Mouse (Mus musculus): Measurements from ENCODE around the gene Cmtm2a.
"Not testable (repeated sequence)": the region's sequence is repeated elsewhere in the genome, so short reads cannot be mapped to it uniquely, and the experiment has no call there.

Gene Cmtm2a

DNA sequence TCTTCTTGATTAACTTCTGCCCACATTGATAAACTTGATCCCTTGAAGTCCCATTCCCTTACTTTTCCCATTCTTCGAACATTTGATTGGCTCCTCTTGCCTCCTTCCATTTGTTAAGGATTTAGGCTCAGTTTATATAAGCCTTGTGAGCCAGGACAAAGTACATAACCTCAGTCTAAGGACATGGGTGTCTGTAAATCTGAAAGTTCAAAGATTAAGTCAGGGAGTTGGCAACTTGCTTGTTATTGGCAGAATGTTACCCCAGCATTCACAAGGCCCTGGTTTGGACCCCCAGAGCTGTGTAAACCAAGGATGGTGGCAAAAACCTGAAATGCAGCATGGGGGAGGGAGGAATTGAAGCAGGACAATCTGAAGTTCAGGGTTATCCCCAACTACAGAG, 1.4 kb upstream of the Cmtm2a start:
- no peak for DNase-seq

DNA sequence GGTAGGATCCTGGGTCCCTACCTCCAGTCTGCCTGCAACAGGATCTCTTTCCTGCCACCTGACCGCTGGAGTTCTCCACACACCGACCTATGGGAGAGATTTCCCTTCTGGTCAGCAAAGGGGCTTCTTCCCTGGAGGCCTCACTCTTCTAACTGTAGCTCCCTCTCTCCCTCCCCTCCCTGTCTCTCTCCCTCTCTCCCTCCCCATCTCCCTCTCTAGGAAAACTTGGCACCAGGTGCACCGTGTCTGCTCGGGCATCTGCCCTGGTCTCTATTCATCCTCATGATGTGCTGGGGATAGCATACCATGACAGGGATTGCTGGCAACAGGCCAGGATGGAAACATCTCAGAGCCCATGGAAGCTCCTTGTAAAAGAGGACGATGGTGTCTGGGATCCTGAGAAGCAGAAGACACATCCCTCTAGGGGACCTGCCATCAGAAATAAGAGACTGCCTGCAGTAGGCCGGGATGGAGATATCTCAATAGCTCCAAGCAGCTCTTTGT, 24.0 kb downstream of the Cmtm2a start:
- DNase-seq: no peak

DNA sequence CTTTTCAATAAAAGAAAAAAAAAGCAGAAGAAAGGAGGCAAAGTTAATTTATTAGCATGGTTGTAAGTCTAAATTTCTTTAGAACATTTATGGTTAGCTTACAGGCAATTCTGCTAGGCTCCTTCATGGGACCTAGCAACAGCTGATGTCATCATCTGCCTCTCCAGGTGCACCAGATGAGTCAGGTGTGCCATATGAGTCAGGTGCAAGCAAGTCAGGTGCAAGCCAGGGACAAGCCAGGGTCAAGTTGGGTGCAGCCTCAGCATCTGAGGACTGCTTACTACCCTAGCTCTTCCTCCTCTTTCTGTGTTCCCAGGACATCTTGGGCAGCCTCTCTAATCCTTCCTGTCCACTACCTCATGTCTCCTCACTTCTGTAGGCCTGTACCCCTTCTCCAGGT, 24.6 kb downstream of the Cmtm2a start:
- no peak for DNase-seq

GRCm38 (mm10) chr8:104264271-104264935, 28.6 kb downstream of the Cmtm2a start:
- not testable (repeated sequence) for DNase-seq

DNA sequence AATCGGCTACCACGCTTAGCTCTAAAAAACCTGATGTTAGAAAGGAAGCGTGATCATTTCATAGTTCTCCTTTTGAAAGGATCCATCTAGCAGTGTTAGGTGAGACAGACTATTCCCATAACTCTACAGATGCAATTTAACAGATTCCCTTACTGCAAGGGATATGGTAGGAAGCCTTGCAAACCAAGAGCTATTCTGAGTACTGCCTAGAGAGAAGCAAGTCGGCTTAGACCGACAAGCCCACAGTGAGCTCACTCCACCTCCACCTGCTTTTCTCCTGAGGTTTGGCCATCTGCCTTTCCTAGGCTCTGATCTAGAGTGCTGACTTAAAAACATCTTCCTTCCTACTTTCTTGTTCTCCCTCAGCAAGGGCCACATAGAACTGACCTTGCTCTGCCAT, 31.2 kb downstream of the Cmtm2a start:
- not testable (repeated sequence) for DNase-seq

DNA sequence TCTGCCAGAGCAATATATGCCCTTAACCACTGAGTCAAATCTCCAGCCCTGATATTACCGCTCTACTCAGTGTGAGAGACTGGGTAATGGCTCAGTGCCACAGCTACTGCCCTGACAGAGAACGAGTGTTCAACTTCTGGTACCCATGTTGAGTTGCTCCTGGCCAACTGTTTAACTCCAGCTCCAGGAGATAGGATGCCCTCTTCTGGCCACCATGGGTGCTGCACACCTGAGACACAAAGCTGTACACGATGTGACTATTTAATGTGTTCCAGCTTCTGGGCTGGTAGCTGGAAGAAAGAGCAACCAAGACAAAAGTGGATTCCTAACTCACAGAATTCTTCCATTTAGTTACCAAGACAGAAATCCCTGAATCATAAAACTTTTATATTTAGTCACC, 40.0 kb downstream of the Cmtm2a start:
- DNase-seq: peak in 1 of 2 experiments; percentile 57

DNA sequence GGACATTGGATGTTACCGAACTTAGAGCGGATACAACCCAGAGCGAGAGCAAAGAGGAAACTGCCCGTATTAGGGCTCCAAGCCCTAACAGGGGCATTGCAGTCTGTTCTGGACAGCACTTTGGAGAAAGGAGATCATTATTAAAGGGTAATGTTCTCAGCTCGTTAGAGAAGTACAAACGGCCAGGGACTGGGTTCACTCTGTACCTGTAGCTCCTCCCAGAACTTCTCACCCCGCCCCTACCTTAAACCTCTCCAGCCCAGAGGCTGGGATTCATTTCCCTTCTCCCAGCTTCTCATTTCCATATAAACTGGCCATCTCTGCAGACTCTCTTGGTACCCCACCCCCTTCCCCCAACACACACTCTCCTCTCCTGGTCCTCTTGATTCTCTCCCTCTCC, 41.5 kb downstream of the Cmtm2a start:
- no peak for DNase-seq

DNA sequence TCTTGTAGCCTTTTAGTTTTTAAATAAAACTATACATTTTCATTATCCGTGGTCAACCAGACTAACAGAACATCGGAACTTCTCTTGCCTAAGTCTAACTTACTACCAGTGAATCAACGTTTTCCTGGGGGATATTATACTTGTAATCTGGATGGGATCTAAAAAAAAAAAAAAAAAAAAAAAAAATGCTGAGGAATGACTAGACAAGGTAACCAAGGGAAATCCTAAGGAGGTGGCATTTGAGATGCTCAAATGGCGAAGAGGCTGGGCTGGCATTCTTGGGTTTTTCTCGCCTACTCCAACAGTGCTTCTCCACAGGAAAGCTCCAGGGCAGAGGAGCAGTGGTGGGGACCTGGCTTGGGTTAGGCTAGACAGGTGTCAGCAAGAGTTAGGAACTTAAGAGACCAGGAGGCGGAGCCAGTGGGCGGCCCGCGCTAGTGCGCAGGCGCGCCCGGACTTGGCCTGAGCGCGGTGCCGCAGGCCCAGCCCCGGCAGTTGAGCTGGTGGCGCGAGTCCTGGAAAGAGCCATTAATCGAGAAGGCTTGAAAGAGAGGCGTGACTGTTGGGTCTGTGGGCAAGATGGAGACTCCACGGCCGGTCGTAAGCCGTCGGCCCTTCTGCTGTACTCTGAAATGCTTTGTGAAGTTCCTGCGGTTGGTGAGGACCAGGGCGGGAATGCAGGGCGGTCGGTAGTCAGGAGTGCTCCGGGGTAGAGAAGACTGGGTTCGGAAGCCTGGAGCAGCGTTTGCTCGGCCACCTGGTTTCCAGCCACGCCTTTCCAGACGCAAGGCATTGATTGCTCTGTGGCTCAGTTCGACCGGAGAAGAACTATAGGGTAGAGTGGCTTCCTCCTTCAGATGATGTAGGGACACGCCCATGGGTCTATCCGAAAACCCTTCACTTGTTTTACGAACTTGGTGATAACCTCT, 42.3 kb downstream of the Cmtm2a start, which contains the start of gene Cklf:
Cklf (plus strand) TSS at position 423 of the 929 bp plus-strand sequence.
- peak; percentile 79 to 89 for DNase-seq

- no peak for DNase-seq
Observed at GRCm38 (mm10) chr8:104249442-104249996, 43.5 kb downstream of the Cmtm2a start.

DNA sequence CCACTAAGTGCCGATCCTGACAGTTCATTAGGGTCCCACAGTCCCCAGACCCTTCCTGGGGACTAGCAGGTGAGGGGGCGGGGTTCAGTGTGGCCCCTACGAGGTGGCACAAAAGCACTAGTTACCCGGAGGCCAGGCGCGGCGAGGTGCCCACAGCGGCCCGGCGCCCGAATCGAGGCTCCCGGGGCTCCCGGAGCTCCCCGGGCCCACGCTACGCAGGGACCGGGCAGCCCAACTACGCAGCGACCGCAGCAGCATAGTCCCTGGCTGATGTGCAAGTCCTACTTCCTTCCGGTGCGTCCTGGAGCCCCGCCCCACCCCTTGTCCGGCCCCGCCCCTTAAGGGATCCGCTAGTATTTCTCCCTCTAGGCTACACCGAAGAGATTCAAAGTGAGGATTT, 44.7 kb downstream of the Cmtm2a start, which contains the start of gene Tk2:
Tk2 (minus strand) TSS at position 283 of the 400 bp plus-strand sequence.
- peak; percentile 74 to 77 for DNase-seq

GRCm38 (mm10) chr8:104247908-104248275, 45.1 kb downstream of the Cmtm2a start:
- DNase-seq: peak in 1 of 2 experiments; percentile 35

DNA sequence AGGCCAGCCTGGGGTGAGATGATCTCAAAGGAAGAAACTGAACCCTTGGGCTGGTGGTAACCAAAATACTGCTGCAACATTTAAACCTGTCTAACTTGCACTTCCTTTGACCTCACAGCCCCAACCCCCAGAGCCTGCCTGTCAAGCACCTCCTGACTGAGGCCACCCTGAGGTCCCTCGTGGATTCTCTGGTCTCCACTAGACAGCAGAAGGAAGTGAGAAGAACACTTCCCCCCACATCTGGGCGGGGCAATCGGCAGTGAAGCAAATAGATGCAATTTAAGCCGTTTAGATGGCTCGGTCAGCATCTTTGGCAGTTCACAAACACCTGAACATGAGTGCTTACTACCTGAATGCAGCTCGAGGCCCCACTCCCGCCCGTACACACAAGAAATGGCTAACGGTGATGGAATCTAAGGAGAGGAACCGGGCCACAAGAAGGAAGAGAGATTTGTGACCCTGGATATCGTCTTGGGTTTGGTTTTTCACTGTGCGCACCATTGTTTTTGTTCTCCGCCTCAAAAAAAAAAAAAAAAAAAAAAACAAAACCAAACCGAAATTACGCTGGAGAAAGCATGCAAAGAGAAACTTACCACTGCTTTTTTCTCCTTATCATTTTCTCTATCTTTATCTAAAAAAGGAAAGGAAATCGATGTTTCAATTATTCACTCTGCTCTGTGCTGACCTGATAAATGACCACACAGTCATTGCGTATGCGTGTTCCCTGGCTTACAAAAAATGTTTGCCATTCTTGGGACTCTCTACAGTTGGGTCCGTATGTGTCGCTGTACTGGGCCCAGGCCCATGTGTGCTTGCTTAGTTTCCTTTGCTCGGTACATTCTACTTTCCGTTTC, 45.7 kb downstream of the Cmtm2a start:
- DNase-seq: peak; percentile 81 to 84

DNA sequence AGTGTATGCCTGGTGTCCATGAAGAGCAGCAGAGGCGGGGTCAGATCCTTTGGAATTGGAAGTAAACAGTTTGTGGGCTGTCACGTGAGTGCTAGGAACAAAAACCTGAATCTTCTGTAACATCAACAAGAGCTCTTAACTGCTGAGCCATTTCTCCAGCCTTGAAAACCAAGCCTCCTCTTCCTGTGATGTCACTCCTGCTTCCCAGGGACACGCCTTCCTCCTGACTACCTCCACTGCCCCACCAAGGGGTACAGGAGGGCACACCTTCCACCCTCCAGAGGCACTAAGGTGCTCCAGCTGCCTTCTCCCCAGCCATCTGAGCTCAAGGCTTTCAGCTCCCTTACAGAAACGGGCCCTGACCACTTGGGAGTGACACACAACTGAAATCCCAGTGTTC, 46.4 kb downstream of the Cmtm2a start:
- DNase-seq: no peak

DNA sequence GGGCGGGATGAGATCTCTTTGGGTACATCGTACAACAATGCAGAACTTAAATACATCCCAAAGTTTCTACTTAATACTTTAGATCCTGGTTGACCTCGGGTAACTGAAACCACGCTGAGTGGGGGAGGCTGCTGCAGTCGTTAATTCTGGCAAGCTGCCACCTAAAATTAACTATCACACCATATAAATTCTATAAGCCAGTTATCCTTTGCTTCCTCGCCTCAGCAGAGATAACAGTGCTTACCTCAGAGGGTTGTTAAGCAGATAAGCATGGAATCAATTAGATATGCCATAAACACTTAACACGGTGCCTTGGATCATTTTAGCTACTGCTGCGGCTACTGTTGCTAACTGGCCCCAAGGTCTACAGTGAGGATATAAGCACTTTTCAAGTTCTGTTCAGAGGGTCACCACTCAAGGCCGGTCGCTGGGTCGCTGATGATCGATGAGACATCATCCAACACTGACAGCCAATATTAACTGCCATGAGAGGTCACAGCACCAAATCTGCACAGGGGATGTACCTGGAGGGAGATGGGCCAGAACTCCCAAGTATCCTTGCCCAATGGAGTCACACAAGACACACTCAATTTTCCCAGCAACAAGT, 50.8 kb downstream of the Cmtm2a start:
- no peak for DNase-seq

DNA sequence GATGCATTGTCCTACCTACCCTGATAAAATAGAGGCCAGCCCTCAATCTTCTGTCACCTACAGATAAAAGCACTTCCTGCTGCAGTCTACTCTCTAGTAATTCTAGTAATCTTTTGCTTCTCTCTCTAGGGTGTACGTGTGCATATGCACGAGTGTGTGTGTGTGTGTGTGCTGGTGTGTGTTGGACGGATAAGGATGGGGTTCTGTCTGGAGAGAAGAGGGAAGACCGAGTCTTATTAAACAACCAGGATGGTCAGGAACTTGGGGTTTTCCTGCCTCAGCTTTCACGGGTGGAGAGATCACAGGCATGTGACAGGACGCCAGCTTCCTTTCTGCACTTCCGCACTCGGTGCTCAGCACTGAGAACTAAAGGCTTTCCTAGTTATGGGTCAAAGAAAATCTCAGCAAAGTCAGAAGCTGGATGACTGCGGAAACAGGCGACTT, 53.5 kb downstream of the Cmtm2a start:
- peak; percentile 43 to 56 for DNase-seq

GRCm38 (mm10) chr8:104234573-104234972, 58.4 kb downstream of the Cmtm2a start:
- no peak for DNase-seq

GRCm38 (mm10) chr8:104232919-104233318, 60.1 kb downstream of the Cmtm2a start:
- peak in 1 of 2 experiments; percentile 40 for DNase-seq

- DNase-seq: no peak
Observed at GRCm38 (mm10) chr8:104232039-104232438, 60.9 kb downstream of the Cmtm2a start.

Measured in spleen, adult 18-20 months (tissue).